Mouse (Mus musculus) forebrain, embryonic 12.5 days (tissue): ENCODE measurements around the gene Pik3r1. TPM values are rescaled to one million over a fixed set of nuclear protein-coding genes. Genes with fewer than 3 reads are reported as not detected.

Source experiments
- ATAC-seq: fragments of 200-750 bp; cut with Nextera tagmentation; 2 replicates; pipeline ENCODE4 v1.8.0; 2017; ENCODE audit warnings: moderate TSS enrichment; ENCODE audit not compliant: low FRiP score
- H3K27ac ChIP-seq: fragments of 300-500 bp; sonication (generic); 2 replicates; pipeline ENCODE4 v1.5.1; 2016; ENCODE audit warnings: mild to moderate bottlenecking
- H3K27me3 ChIP-seq: fragments of 300-500 bp; sonication (generic); 2 replicates; pipeline ENCODE4 v1.6.1; 2016; ENCODE audit warnings: mild to moderate bottlenecking
- H3K36me3 ChIP-seq: fragments of 300-500 bp; sonication (generic); replicated peaks from 2 replicates; pipeline ENCODE4 v1.6.1; 2016; ENCODE audit warnings: mild to moderate bottlenecking
- H3K4me1 ChIP-seq: fragments of 300-500 bp; sonication (generic); 2 replicates; pipeline ENCODE4 v1.6.1; 2016
- H3K4me2 ChIP-seq: fragments of 300-500 bp; sonication (generic); 2 replicates; pipeline ENCODE4 v1.6.1; 2016; ENCODE audit warnings: mild to moderate bottlenecking, moderate library complexity
- H3K4me3 ChIP-seq: fragments of 300-500 bp; sonication (generic); replicated peaks from 2 replicates; pipeline ENCODE4 v1.5.1; 2016; ENCODE audit warnings: mild to moderate bottlenecking
- H3K9ac ChIP-seq: fragments of 300-500 bp; sonication (generic); 2 replicates; pipeline ENCODE4 v1.6.1; 2016; ENCODE audit warnings: mild to moderate bottlenecking
- H3K9me3 ChIP-seq: fragments of 300-500 bp; sonication (generic); 2 replicates; pipeline ENCODE4 v1.6.1; 2016
- WGBS: fragments of 180-500 bp; shearing (Covaris S2); methylation state at CpG from one replicate; pipeline ENCODE4 v1.1.7; 2016; 5-methylcytosine and 5-hydroxymethylcytosine counted together
- polyA plus RNA-seq: library from polyadenylated mRNA; unstranded; fragments of >200 nt; fragmentation: Nextera tagmentation; extraction: Ambion mirVana; gene quantifications from 2 replicates; pipeline ENCODE4 v1.2.1, GENCODE M21; 2016

The Pik3r1 gene
- polyA plus RNA-seq, 1 experiment from 2014 or later: 20.4 TPM

DNA sequence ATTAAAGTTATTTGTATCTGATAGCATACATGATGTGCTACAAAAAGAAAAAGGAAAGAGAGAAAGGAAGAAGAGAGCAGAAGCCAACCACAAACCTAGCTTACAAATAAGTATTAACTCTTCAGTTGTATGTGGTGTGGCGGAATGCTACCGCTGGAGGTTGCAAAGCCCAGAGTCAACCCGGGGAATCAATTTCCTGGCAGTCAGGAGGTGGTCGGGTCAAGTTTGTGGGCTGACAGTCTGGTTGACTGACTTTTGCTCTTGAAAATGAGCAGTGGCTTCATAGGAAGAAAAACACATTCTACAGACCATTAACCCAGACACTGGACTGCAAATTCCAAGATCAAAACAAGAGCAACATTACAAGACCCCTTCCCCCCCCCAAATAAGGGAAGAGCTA, 85.6 kb downstream of the Pik3r1 start:
- Histone ChIP-seq H3K4me1 (no peaks in the 10 kb centered on the region), H3K9ac (no peak overlapping the region), H3K36me3 (peaks cover 27% of the 10 kb centered on the region), H3K27ac (no peak overlapping the region), H3K27me3 (no peaks in the 10 kb centered on the region), H3K4me2 (no peak overlapping the region), H3K4me3 (no peak overlapping the region), H3K9me3 (no peaks in the 10 kb centered on the region)
- WGBS: 82% methylated on average over 4 of the region's 4 CpGs
- ATAC-seq: no peak

DNA sequence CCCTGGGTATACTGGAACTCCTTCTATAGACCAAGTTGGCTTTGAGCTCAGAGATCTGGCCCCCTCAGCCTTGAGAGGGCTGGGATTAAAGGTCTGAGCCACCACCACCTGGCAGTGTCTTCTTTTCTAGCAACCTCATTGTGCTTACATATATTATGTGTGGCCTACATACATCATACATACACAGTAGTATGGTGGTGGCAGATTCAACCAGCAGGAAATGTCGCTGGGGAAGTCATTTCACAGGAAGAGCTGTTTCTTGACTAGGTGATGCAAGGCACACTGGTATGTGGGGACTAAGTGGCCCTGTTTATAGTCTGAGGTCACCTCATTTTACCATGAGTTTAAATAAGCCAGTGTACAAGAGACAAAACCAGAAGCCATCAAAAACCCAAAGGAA, 87.9 kb downstream of the Pik3r1 start:
- H3K9ac ChIP-seq: no peak overlapping the region
- no peak for ATAC-seq

DNA sequence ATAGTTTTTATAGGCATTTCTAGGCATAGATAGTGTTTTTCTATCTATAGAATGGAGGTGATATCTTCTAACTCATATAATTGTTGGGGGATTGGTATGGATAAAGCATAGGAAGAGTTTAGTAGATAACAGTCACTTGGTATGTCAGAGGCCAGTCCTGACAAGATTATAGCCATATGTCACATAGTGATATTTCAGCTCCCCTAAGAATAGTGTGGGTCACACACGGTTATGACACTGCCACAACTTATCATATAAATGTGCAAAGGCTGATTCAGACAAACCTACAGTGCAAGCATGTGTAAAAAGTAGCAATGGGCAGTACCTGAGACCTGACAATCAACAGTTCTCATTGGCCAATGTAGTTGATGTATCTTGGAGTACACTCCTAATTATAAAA, 89.0 kb downstream of the Pik3r1 start:
- no peak overlapping the region for H3K9ac ChIP-seq
- no peak overlapping the region for H3K4me2 ChIP-seq
- H3K9me3 ChIP-seq: no peaks in the 10 kb centered on the region
- H3K4me3 ChIP-seq: no peak overlapping the region
- no peaks in the 10 kb centered on the region for H3K4me1 ChIP-seq
- H3K36me3 ChIP-seq: peaks cover under 1% of the 10 kb centered on the region; the same call in 1 of the 2 replicates
- H3K27me3 ChIP-seq: no peaks in the 10 kb centered on the region
- H3K27ac ChIP-seq: no peak overlapping the region
- WGBS: 74% methylated on average over 1 of the region's 1 CpGs
- ATAC-seq: no peak

More for the DNA sequence above, 87.9 kb downstream of the Pik3r1 start:
- WGBS: 83% methylated on average over 1 of the region's 1 CpGs
- Histone ChIP-seq H3K9me3 (no peaks in the 10 kb centered on the region), H3K4me3 (no peak overlapping the region), H3K27ac (no peak overlapping the region), H3K4me2 (no peak overlapping the region), H3K27me3 (no peaks in the 10 kb centered on the region), H3K4me1 (no peaks in the 10 kb centered on the region), H3K36me3 (peaks cover 11% of the 10 kb centered on the region)

DNA sequence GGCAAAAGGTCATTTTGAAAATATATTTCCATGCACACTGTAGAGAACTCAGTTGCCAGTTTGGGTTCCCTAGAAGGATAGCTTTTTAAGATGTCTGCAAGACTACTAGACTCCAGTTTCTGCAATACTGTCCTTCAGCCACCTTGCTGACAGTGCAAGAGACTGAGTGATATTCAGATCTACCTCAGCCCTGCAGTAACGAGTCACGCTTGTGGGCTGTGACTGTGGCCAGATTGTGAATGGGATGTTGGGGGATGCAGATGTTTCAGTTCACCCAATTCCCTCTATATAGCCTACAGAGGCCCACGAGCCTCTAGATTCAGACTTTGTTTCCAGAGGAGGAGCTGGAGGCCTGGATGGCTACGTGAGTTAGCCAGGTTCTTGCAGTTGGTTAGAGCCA, 90.0 kb downstream of the Pik3r1 start:
- no peak overlapping the region for H3K4me3 ChIP-seq
- H3K4me1 ChIP-seq: no peaks in the 10 kb centered on the region
- no peak overlapping the region for H3K27ac ChIP-seq
- 87% methylated on average over 4 of the region's 4 CpGs for WGBS
- no peak for ATAC-seq
- H3K4me2 ChIP-seq: no peak overlapping the region
- no peaks in the 10 kb centered on the region for H3K9me3 ChIP-seq
- H3K36me3 ChIP-seq: no peaks in the 10 kb centered on the region
- no peaks in the 10 kb centered on the region for H3K27me3 ChIP-seq
- no peak overlapping the region for H3K9ac ChIP-seq

DNA sequence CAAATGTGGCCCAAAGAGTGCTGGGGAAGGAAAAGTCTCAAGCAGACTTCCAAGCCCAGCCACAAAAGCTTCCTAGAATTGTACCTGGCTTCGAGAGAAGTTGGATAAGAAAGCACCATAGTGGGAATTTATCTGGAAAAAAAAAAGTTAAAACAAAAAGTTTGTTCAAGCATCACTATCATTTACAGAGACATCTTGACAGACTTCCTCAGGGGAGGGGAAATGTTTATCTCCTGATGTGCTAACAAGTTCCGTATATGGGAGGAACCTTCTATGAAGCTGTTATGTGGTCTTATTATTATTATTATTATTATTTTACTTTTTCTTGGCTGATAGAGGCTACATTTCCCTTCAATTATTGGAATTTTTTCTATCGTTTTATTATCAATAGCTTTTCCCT, 94.1 kb downstream of the Pik3r1 start:
- H3K4me1 ChIP-seq: no peaks in the 10 kb centered on the region
- no peak overlapping the region for H3K4me3 ChIP-seq
- WGBS: 84% methylated on average over 3 of the region's 3 CpGs
- no peak for ATAC-seq
- no peaks in the 10 kb centered on the region for H3K36me3 ChIP-seq
- H3K27ac ChIP-seq: no peak overlapping the region
- H3K4me2 ChIP-seq: no peak overlapping the region
- no peaks in the 10 kb centered on the region for H3K27me3 ChIP-seq
- H3K9ac ChIP-seq: no peak overlapping the region
- no peaks in the 10 kb centered on the region for H3K9me3 ChIP-seq

DNA sequence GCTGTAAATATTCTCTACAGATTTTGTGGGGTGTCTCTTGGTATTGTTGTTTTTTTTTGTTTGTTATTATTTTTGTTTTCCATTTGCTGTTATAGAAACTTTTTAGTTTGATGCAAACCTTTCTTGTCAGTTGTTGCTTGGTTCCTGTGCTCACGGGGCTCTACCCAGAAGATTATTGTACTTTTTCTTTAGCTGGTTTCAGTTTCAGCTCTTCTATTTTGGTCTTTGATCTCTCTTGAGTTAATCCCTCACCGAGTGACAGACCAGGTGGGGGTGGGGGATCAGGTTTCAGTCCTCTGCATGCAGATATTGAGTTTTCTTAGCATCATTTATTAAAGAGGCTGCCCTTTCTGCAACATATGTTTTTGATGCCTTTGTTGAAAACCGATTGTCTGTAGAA, 99.2 kb downstream of the Pik3r1 start:
- H3K27me3 ChIP-seq: no peaks in the 10 kb centered on the region
- no peak overlapping the region for H3K4me2 ChIP-seq
- ATAC-seq: no peak
- 45% methylated on average over 3 of the region's 3 CpGs for WGBS
- no peaks in the 10 kb centered on the region for H3K4me1 ChIP-seq
- H3K9me3 ChIP-seq: 0 out of 2 replicates have a peak, but pooled peaks cover 4% of the 10 kb centered on the region
- H3K27ac ChIP-seq: no peak overlapping the region
- no peaks in the 10 kb centered on the region for H3K36me3 ChIP-seq
- H3K9ac ChIP-seq: no peak overlapping the region
- no peak overlapping the region for H3K4me3 ChIP-seq

DNA sequence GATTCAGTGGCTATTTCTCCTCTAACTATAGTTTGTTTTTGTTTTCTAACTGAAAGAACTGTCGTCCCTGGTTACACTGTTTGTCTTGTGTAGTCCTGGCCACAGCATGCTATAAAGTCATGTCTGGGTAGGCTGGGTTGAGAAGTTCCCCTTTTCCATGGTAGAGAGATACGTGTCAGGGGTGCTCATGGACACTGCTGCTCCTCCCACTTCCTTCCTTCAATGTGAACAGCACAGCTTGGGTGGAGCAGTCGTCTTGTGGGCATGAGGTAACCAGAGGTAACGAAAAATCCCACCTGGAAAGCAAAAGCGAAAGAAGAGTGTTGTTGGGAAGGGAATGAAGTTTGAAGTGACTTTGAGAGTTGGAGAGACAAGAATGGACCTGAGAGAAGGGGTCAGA, 104.0 kb downstream of the Pik3r1 start:
- Histone ChIP-seq H3K4me2 (no peak overlapping the region), H3K27ac (no peak overlapping the region), H3K4me3 (no peak overlapping the region), H3K27me3 (no peaks in the 10 kb centered on the region), H3K9ac (no peak overlapping the region), H3K4me1 (no peaks in the 10 kb centered on the region), H3K36me3 (no peaks in the 10 kb centered on the region), H3K9me3 (0 out of 2 replicates have a peak, but pooled peaks cover 4% of the 10 kb centered on the region)
- 80% methylated on average over 5 of the region's 5 CpGs for WGBS
- no peak for ATAC-seq

DNA sequence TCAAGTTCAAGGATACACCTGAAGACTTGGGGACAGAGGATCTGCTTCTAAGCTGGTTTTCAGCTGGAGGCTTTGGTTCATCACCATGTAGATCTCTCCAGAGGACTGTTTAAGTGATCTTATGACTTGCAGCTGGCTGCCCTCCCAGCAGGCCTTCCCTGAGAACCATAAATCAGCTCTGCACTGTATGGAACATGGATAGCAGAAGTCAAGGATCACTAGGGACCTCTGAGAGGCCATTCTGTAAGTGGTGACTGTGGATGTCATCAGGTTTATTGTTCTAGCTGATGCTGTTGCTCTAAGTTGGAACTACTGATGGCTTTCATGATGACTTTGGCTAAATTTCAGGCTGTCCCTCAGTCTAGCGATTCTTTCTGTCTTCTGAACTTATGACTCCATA, 105.1 kb downstream of the Pik3r1 start:
- H3K4me1 ChIP-seq: no peaks in the 10 kb centered on the region
- H3K27ac ChIP-seq: no peak overlapping the region
- no peak overlapping the region for H3K4me3 ChIP-seq
- WGBS: 96% methylated on average over 1 of the region's 1 CpGs
- H3K9ac ChIP-seq: no peak overlapping the region
- no peaks in the 10 kb centered on the region for H3K36me3 ChIP-seq
- H3K9me3 ChIP-seq: 0 out of 2 replicates have a peak, but pooled peaks cover under 1% of the 10 kb centered on the region
- H3K4me2 ChIP-seq: no peak overlapping the region
- H3K27me3 ChIP-seq: no peaks in the 10 kb centered on the region
- no peak for ATAC-seq

DNA sequence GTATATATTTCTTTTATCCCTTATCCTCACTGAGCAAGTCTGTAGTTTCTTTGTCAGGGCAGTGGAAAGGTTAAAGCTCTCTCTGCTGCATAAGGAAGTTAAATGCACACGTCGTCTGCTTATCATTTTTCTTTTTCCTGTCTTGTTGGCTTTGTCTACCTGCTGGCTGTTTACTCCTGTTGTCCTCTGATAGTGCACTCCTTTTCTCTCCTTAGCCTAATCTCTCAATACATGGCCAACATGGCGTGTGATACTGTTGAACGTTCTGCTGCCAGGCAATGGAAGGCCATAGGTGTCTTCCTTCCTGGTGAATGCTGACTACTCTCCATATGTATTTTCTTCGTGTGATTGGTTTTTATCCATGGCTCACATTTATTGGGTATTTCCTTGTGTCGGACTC, 106.5 kb downstream of the Pik3r1 start:
- no peak overlapping the region for H3K4me2 ChIP-seq
- no peak for ATAC-seq
- 84% methylated on average over 6 of the region's 6 CpGs for WGBS
- H3K4me1 ChIP-seq: no peaks in the 10 kb centered on the region
- no peaks in the 10 kb centered on the region for H3K27me3 ChIP-seq
- H3K36me3 ChIP-seq: no peaks in the 10 kb centered on the region
- no peak overlapping the region for H3K4me3 ChIP-seq
- H3K9me3 ChIP-seq: no peaks in the 10 kb centered on the region
- H3K27ac ChIP-seq: no peak overlapping the region
- no peak overlapping the region for H3K9ac ChIP-seq

DNA sequence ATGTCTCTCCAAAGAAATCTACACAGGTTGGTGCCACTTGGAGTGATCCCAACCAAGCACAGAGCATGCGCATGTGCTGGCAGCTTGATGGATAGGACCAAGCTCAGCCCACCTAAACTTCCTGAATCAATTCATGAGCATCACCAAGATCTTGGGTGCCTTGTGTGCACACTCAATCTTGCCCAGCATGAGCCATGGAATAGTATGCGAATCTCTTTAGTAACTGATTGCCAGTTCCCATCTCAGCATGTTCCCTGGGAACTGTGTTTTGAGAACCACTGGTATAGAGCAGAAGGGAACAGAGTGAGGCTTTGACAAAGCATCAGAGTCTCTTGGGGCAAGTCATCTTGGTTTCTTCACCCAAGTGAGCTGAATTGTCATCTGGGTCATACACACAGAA, 107.8 kb downstream of the Pik3r1 start:
- no peaks in the 10 kb centered on the region for H3K27me3 ChIP-seq
- no peaks in the 10 kb centered on the region for H3K4me1 ChIP-seq
- WGBS: 95% methylated on average over 2 of the region's 2 CpGs
- no peak overlapping the region for H3K9ac ChIP-seq
- H3K9me3 ChIP-seq: no peaks in the 10 kb centered on the region
- no peak overlapping the region for H3K4me2 ChIP-seq
- no peak overlapping the region for H3K4me3 ChIP-seq
- no peaks in the 10 kb centered on the region for H3K36me3 ChIP-seq
- H3K27ac ChIP-seq: no peak overlapping the region
- ATAC-seq: no peak

DNA sequence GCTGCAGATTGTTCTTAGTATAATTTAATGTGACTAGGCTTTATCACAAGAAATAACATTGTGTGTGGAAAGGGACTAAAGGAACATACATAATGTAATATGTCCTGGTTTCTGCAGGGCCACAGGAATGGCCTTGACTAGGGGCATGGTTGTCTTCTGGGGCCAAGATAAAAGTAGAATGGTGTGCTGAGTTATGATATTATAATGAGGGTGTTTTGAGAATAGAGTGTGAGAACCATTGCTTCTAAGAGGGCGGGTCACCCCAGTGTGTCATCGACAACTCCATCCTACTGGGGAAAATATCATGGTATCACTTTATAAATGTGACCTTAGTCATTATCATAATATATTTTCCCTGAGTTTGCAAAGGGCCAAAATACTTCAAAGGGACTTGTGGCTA, 115.9 kb downstream of the Pik3r1 start:
- no peak overlapping the region for H3K27ac ChIP-seq
- no peaks in the 10 kb centered on the region for H3K27me3 ChIP-seq
- 89% methylated on average over 2 of the region's 2 CpGs for WGBS
- H3K9me3 ChIP-seq: no peaks in the 10 kb centered on the region
- H3K4me1 ChIP-seq: no peaks in the 10 kb centered on the region
- no peak for ATAC-seq
- H3K36me3 ChIP-seq: no peaks in the 10 kb centered on the region
- H3K4me2 ChIP-seq: no peak overlapping the region
- H3K9ac ChIP-seq: no peak overlapping the region
- no peak overlapping the region for H3K4me3 ChIP-seq

DNA sequence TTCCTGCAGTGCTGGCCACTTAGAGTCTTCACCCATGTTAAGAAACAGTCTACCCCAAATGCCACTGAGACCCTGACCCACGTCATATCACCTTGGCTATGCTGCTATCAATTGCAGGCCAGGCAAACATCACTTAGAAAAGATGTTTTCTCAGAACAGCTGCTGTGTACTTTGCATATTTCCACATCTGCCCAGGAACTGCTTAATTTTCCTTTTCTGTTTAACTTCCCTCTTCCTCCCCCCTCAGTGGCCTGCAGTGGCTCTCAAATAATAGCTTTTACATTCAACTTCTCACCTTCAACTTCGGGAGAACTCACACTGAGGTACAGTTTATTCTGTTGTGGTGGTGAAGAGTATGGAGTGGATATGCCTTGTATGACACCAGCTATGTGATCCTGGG, 126.4 kb downstream of the Pik3r1 start:
- H3K4me1 ChIP-seq: no peaks in the 10 kb centered on the region
- H3K27me3 ChIP-seq: no peaks in the 10 kb centered on the region
- H3K4me3 ChIP-seq: no peak overlapping the region
- no peak overlapping the region for H3K4me2 ChIP-seq
- no peak overlapping the region for H3K9ac ChIP-seq
- no peak overlapping the region for H3K27ac ChIP-seq
- WGBS: 76% methylated on average over 2 of the region's 2 CpGs
- no peaks in the 10 kb centered on the region for H3K36me3 ChIP-seq
- ATAC-seq: no peak
- H3K9me3 ChIP-seq: no peaks in the 10 kb centered on the region

DNA sequence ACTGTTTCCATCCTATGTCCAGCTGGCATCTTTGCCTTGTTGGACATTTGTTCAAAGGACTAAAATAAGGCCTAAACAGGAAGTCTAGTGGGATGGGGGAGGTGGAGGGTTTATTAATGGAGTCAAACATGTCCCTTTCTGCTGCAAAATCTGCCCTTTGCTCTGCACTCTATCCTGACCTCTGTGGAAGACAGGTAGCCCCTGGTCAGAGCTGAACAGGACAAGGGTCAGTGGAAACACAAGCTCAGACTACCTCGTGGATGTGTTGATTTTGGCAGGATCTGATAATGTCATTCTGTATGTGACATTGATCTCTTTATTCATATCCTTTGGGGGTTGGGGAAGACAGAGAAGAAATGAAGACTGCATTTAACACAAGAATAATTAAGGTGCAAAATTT, 132.2 kb downstream of the Pik3r1 start:
- no peak overlapping the region for H3K4me3 ChIP-seq
- H3K9ac ChIP-seq: no peak overlapping the region
- H3K4me2 ChIP-seq: no peak overlapping the region
- no peak for ATAC-seq
- 84% methylated on average over 1 of the region's 1 CpGs for WGBS
- H3K27ac ChIP-seq: no peak overlapping the region
- H3K36me3 ChIP-seq: no peaks in the 10 kb centered on the region
- H3K27me3 ChIP-seq: no peaks in the 10 kb centered on the region
- H3K4me1 ChIP-seq: 0 out of 2 replicates have a peak, but pooled peaks cover 5% of the 10 kb centered on the region
- H3K9me3 ChIP-seq: no peaks in the 10 kb centered on the region

DNA sequence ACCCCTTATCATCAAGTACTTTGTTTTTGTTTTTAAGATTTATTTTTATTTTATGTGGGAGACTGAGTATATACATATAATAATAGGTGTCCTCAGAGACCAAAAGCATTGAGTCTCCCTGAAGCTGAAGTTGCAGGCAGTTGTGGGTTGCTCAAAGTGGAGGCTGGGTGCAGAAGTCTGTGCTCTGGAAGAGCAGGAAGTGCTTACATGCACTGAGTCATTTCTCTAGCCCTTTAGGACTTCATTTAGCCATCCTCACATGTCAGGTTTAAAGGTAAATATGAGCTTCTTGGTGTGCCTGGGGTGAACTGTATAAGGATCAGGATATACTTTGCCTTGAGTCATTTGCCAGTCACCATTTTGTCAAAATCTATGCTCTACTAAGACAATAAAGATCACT, 133.6 kb downstream of the Pik3r1 start:
- H3K9me3 ChIP-seq: no peaks in the 10 kb centered on the region
- ATAC-seq: no peak
- H3K9ac ChIP-seq: no peak overlapping the region
- no peak overlapping the region for H3K27ac ChIP-seq
- H3K36me3 ChIP-seq: no peaks in the 10 kb centered on the region
- H3K27me3 ChIP-seq: no peaks in the 10 kb centered on the region
- no peak overlapping the region for H3K4me3 ChIP-seq
- H3K4me1 ChIP-seq: 0 out of 2 replicates have a peak, but pooled peaks cover 5% of the 10 kb centered on the region
- H3K4me2 ChIP-seq: no peak overlapping the region
